Mouse (Mus musculus) G1E (cell line): ENCODE measurements around the gene Rsu1.

Experiments used
- CTCF ChIP-seq: IDR thresholded peaks from 2 replicates; pipeline ENCODE4 v1.5.1; 2012; ENCODE audit warnings: low read depth, low read length, inconsistent platforms, mixed read lengths
- GATA1 ChIP-seq: IDR thresholded peaks from 2 replicates; pipeline ENCODE4 v1.6.1; 2012; ENCODE audit warnings: borderline replicate concordance, low read length, inconsistent platforms, mixed read lengths
- GATA2 ChIP-seq: IDR thresholded peaks from 2 replicates; pipeline ENCODE4 v1.6.1; 2012; ENCODE audit warnings: low read depth, low read length, inconsistent platforms, borderline replicate concordance
- POLR2AphosphoS5 ChIP-seq: IDR thresholded peaks from 2 replicates; pipeline ENCODE4 v1.6.1; 2012; ENCODE audit warnings: low read depth, low read length, inconsistent platforms; ENCODE audit not compliant: insufficient replicate concordance
- TAL1 ChIP-seq: conservative IDR thresholded peaks from 2 replicates; pipeline ENCODE4 v1.6.1; 2012; ENCODE audit warnings: low read depth, low read length, inconsistent platforms, mixed read lengths

DNA sequence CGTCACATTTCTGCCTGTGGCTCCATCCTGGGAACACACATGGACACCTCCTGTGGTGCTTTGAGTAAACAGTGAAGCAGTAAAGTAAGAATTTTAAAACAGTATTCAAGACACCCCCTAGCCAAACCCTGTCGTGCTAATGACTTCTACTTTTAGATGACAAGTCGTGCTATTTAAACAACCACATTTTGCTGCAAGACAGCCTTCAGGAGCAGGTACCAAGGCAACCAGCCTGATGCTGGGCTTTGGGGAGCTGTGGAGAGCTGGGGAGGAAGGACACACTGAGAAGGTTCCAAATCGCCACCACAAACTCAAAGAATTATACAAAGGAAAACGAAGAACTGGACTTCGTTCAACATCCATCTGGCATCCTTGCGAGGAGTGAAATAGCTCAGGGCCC is 71.5 kb downstream of the Rsu1 start:
- TF ChIP-seq GATA2: no peak
- no peak for TF ChIP-seq CTCF
- TF ChIP-seq GATA1: no peak
- TF ChIP-seq TAL1: no peak
- no peak for TF ChIP-seq POLR2AphosphoS5
